In genomic region chr9:34155240-34156019, GRCm38 (mm10) we compare ENCODE assay signal across 15 mouse cellular contexts.
A peak's percentile ranks its signal among the peaks of the same experiment; 100 is the strongest.
DNase-seq lines count a peak whose midpoint lies in the region; ATAC-seq lines count a peak whose summit lies in the region.
"Had no signal": no experiment of that assay in that cellular context is flagged by ENCODE, and none has a peak within 500 bp of the region (broad histone marks: within the 10 kb centered on the region; RNA-seq: fewer than 3 reads in every experiment).

No protein-coding gene starts in this region.

- H3K27me3 ChIP-seq in midbrain, embryonic 12.5 days = no peaks in the 10 kb centered on the region
- no peaks in the 10 kb centered on the region for H3K27me3 ChIP-seq in midbrain, embryonic 14.5 days (ENCODE audit: control insufficient read depth, insufficient read depth, low read length)
- no peaks in the 10 kb centered on the region for H3K27me3 ChIP-seq in hindbrain, embryonic 11.5 days (ENCODE audit: control insufficient read depth, insufficient read depth, low read length)
- H3K27me3 ChIP-seq: CH12.LX; liver, embryonic 13.5 days had no signal

- H3K9ac ChIP-seq in midbrain, embryonic 12.5 days (replicated peaks) = no peak overlapping the region
- no peak overlapping the region for H3K9ac ChIP-seq in midbrain, embryonic 14.5 days (replicated peaks; ENCODE audit: low read length)
- no peak overlapping the region for H3K9ac ChIP-seq in hindbrain, embryonic 11.5 days (ENCODE audit: low read depth, low read length)
- H3K9ac ChIP-seq: liver, embryonic 13.5 days had no signal

- H3K9me3 ChIP-seq in midbrain, embryonic 12.5 days = no peaks in the 10 kb centered on the region
- no peaks in the 10 kb centered on the region for H3K9me3 ChIP-seq in midbrain, embryonic 14.5 days (ENCODE audit: control insufficient read depth, low read length)
- H3K9me3 ChIP-seq in hindbrain, embryonic 11.5 days (ENCODE audit: control insufficient read depth, low read length) = no peaks in the 10 kb centered on the region
- H3K9me3 ChIP-seq: liver, embryonic 13.5 days had no signal

- 60% methylated on average over 11 of the region's 11 CpGs for WGBS in midbrain, embryonic 12.5 days
- 60% methylated on average over 11 of the region's 11 CpGs for WGBS in midbrain, embryonic 14.5 days
- 69% methylated on average over 11 of the region's 11 CpGs for WGBS in hindbrain, embryonic 11.5 days

- ATAC-seq in midbrain, embryonic 12.5 days (ENCODE audit: low FRiP score, low read depth) = peak; percentile 41; the same call in 1 of the 2 replicates
- ATAC-seq in midbrain, embryonic 14.5 days (ENCODE audit: low FRiP score, low TSS enrichment) = no peak
- ATAC-seq in hindbrain, embryonic 11.5 days (ENCODE audit: low FRiP score) = peak; percentile 57; the same call in 1 of the 2 replicates
- ATAC-seq: inflammation-experienced regulatory T-cells, adult 6 months had no signal

- no peak overlapping the region for H3K27ac ChIP-seq in midbrain, embryonic 12.5 days (replicated peaks)
- no peak overlapping the region for H3K27ac ChIP-seq in midbrain, embryonic 14.5 days (replicated peaks; ENCODE audit: low read depth, low read length)
- no peak overlapping the region for H3K27ac ChIP-seq in hindbrain, embryonic 11.5 days (ENCODE audit: low read depth, low read length)
- H3K27ac ChIP-seq: liver, embryonic 13.5 days had no signal

- H3K4me3 ChIP-seq in midbrain, embryonic 12.5 days = no peak overlapping the region
- H3K4me3 ChIP-seq in midbrain, embryonic 14.5 days (replicated peaks; ENCODE audit: low read depth, low read length) = no peak overlapping the region
- no peak overlapping the region for H3K4me3 ChIP-seq in hindbrain, embryonic 11.5 days (ENCODE audit: low read depth, low read length)
- H3K4me3 ChIP-seq: liver, embryonic 13.5 days had no signal

- DNase-seq in midbrain, embryonic 14.5 days = no peak
- peak; percentile 3 for DNase-seq in hindbrain, embryonic 11.5 days (ENCODE audit: low spot score)
- DNase-seq in hindlimb bud, embryonic 11.5 days (ENCODE audit: extremely low spot score, low read depth, low spot score) = peak; percentile 22
- DNase-seq in retina, embryonic 14.5 days (ENCODE audit: low spot score) = peak; percentile 36
- no peak for DNase-seq in heart, postnatal 10 days
- DNase-seq in Muller cell, postnatal 12 days (ENCODE audit: inconsistent ontology term) = no peak
- DNase-seq: adrenal gland, postnatal 10 days; gastrocnemius, postnatal 10 days; kidney, postnatal 14 days; liver, embryonic 13.5 days; lung, postnatal 10 days; thymus, postnatal 4 days had no signal

- no peaks in the 10 kb centered on the region for H3K4me1 ChIP-seq in midbrain, embryonic 12.5 days
- H3K4me1 ChIP-seq in midbrain, embryonic 14.5 days (ENCODE audit: control insufficient read depth, insufficient read depth, low read length) = peaks cover 7% of the 10 kb centered on the region
- no peaks in the 10 kb centered on the region for H3K4me1 ChIP-seq in hindbrain, embryonic 11.5 days (replicated peaks; ENCODE audit: control insufficient read depth, insufficient read depth, low read length)
- H3K4me1 ChIP-seq: liver, embryonic 13.5 days had no signal

- no peaks in the 10 kb centered on the region for H3K36me3 ChIP-seq in midbrain, embryonic 12.5 days
- no peaks in the 10 kb centered on the region for H3K36me3 ChIP-seq in midbrain, embryonic 14.5 days (ENCODE audit: control insufficient read depth, insufficient read depth, low read length)
- no peaks in the 10 kb centered on the region for H3K36me3 ChIP-seq in hindbrain, embryonic 11.5 days (ENCODE audit: control insufficient read depth, insufficient read depth, low read length)
- H3K36me3 ChIP-seq: liver, embryonic 13.5 days had no signal

- no peak overlapping the region for H3K4me2 ChIP-seq in midbrain, embryonic 12.5 days (replicated peaks)
- no peak overlapping the region for H3K4me2 ChIP-seq in midbrain, embryonic 14.5 days (ENCODE audit: low read length)
- no peak overlapping the region for H3K4me2 ChIP-seq in hindbrain, embryonic 11.5 days (replicated peaks; ENCODE audit: low read depth, low read length)
- H3K4me2 ChIP-seq: liver, embryonic 13.5 days had no signal

- intact Hi-C loops in heart, postnatal 10 days (cut with DNase I) = no loop called here

Comparison
In these comparisons a context has a peak if more than half of its experiments do, and no peak if none do; other contexts are left out.
1. DNase-seq: peak in hindbrain, embryonic 11.5 days (single experiment), hindlimb bud, embryonic 11.5 days (single experiment) and retina, embryonic 14.5 days (single experiment); none in midbrain, embryonic 14.5 days (single experiment), heart, postnatal 10 days (0 of 2) and Muller cell, postnatal 12 days (single experiment).